In genomic region chr2:127590840-127591239, GRCm38 (mm10) we compare ENCODE assay signal across 12 mouse cellular contexts. TPM values are rescaled to one million over a fixed set of nuclear protein-coding genes. Genes with fewer than 3 reads are reported as not detected.
DNase-seq lines count a peak whose midpoint lies in the region; ATAC-seq and TF ChIP-seq lines count a peak whose summit lies in the region.
"Had no signal": no experiment of that assay in that cellular context is flagged by ENCODE, and none has a peak within 500 bp of the region (broad histone marks: within the 10 kb centered on the region; RNA-seq: fewer than 3 reads in every experiment).

No protein-coding gene starts in this region.

- no peak for ATAC-seq in stomach, postnatal 0 days (ENCODE audit: low FRiP score, low TSS enrichment)
- ATAC-seq: midbrain, embryonic 15.5 days had no signal

- peak; percentile 59 for TF ChIP-seq CTCF in heart, adult 2 months (IDR thresholded peaks at IDR 0.05)
- peak; percentile 48 for TF ChIP-seq CTCF in left cerebral cortex, adult 2 months (IDR thresholded peaks at IDR 0.05)
- peak; percentile 20 for TF ChIP-seq CTCF in ES-Bruce4 (IDR thresholded peaks at IDR 0.05; ENCODE audit: low read depth, low read length)
- TF ChIP-seq CTCF in stomach, postnatal 0 days (IDR thresholded peaks at IDR 0.05; ENCODE audit: low read depth) = peak; percentile 50
- TF ChIP-seq CTCF in cerebellum, adult 2 months (IDR thresholded peaks at IDR 0.05; ENCODE audit: borderline replicate concordance, insufficient read depth, low read depth, low read length) = no peak

- no peak for TF ChIP-seq POLR2A in heart, adult 2 months (IDR thresholded peaks at IDR 0.05; ENCODE audit: insufficient read depth, low read depth, low read length)
- no peak for TF ChIP-seq POLR2A in ES-Bruce4 (IDR thresholded peaks at IDR 0.05; ENCODE audit: insufficient read depth, low read length)
- no peak for TF ChIP-seq POLR2A in cerebellum, adult 2 months (IDR thresholded peaks at IDR 0.05; ENCODE audit: borderline replicate concordance, insufficient read depth, low read length)

- intact Hi-C loops in heart, adult 2 months (cut with DNase I) = no loop called here
- intact Hi-C loops in heart, postnatal 36 days (cut with DNase I) = no loop called here
- intact Hi-C loops in left cerebral cortex, adult 2 months (cut with DNase I) = no loop called here
- intact Hi-C loops in left cerebral cortex, postnatal 25 days (cut with DNase I) = no loop called here

- 48% methylated on average over 4 of the region's 4 CpGs for WGBS in heart, adult 2 months
- WGBS in stomach, postnatal 0 days = 71% methylated on average over 4 of the region's 4 CpGs
- 74% methylated on average over 4 of the region's 4 CpGs for WGBS in cerebellum, adult 2 months
- 88% methylated on average over 4 of the region's 4 CpGs for WGBS in forebrain, embryonic 10.5 days

- no peaks in the 10 kb centered on the region for H3K36me3 ChIP-seq in heart, adult 2 months (ENCODE audit: control insufficient read depth, insufficient read depth, low read length)
- peaks cover 20% of the 10 kb centered on the region for H3K36me3 ChIP-seq in ES-Bruce4 (ENCODE audit: control insufficient read depth, insufficient read depth, low read length, poor library complexity, severe bottlenecking)
- H3K36me3 ChIP-seq in stomach, postnatal 0 days (ENCODE audit: control insufficient read depth, insufficient read depth, low read length) = peaks cover 10% of the 10 kb centered on the region
- H3K36me3 ChIP-seq in forebrain, embryonic 10.5 days (replicated peaks) = peaks cover 53% of the 10 kb centered on the region

- H3K27ac ChIP-seq in heart, adult 2 months = peak overlapping the region; percentile 40; the same call in 1 of the 2 replicates
- H3K27ac ChIP-seq in left cerebral cortex, adult 2 months = no peak overlapping the region
- H3K27ac ChIP-seq in ES-Bruce4 (ENCODE audit: insufficient read depth, low read length) = no peak overlapping the region
- H3K27ac ChIP-seq in stomach, postnatal 0 days (replicated peaks) = no peak overlapping the region
- no peak overlapping the region for H3K27ac ChIP-seq in cerebellum, adult 2 months (ENCODE audit: insufficient read depth, low read length)
- no peak overlapping the region for H3K27ac ChIP-seq in forebrain, embryonic 10.5 days
- H3K27ac ChIP-seq: midbrain, embryonic 15.5 days had no signal

- no peak for TF ChIP-seq EP300 in heart, adult 2 months (IDR thresholded peaks at IDR 0.05; ENCODE audit: insufficient read depth, low read depth, low read length)
- TF ChIP-seq EP300 in ES-Bruce4 (IDR thresholded peaks at IDR 0.05; ENCODE audit: insufficient read depth, low read depth, low read length) = no peak
- no peak for TF ChIP-seq EP300 in stomach, postnatal 0 days (optimal IDR thresholded peaks at IDR 0.05)

- DNase-seq in heart, adult 2 months = no peak
- no peak for DNase-seq in heart, postnatal 36 days
- DNase-seq in left cerebral cortex, adult 2 months (ENCODE audit: extremely low spot score in 1 of 2, low spot score in 2 of 2) = no peak
- DNase-seq in left cerebral cortex, postnatal 25 days (ENCODE audit: low spot score in 2 of 2) = no peak
- DNase-seq in stomach, postnatal 0 days (ENCODE audit: low spot score) = no peak
- no peak for DNase-seq in cerebellum, adult 2 months
- DNase-seq in forebrain, embryonic 10.5 days (ENCODE audit: extremely low spot score, low spot score) = no peak
- DNase-seq: cerebellum, adult 8-10 months had no signal

- no peaks in the 10 kb centered on the region for H3K9me3 ChIP-seq in ES-Bruce4 (replicated peaks; ENCODE audit: control insufficient read depth, insufficient read depth, low read length, poor library complexity, severe bottlenecking)
- no peaks in the 10 kb centered on the region for H3K9me3 ChIP-seq in stomach, postnatal 0 days (ENCODE audit: control insufficient read depth, low read length)
- no peaks in the 10 kb centered on the region for H3K9me3 ChIP-seq in forebrain, embryonic 10.5 days
- H3K9me3 ChIP-seq: midbrain, embryonic 15.5 days had no signal

- peaks cover 5% of the 10 kb centered on the region for H3K4me1 ChIP-seq in heart, adult 2 months (ENCODE audit: control insufficient read depth, insufficient read depth, low read length)
- H3K4me1 ChIP-seq in ES-Bruce4 (ENCODE audit: control insufficient read depth, insufficient read depth, low read length) = peaks cover 1% of the 10 kb centered on the region
- no peaks in the 10 kb centered on the region for H3K4me1 ChIP-seq in stomach, postnatal 0 days (replicated peaks; ENCODE audit: control insufficient read depth, insufficient read depth)
- peaks cover 3% of the 10 kb centered on the region for H3K4me1 ChIP-seq in cerebellum, adult 2 months (ENCODE audit: control insufficient read depth, insufficient read depth, low read length)
- peaks cover 28% of the 10 kb centered on the region for H3K4me1 ChIP-seq in forebrain, embryonic 10.5 days

- no peak overlapping the region for H3K4me2 ChIP-seq in stomach, postnatal 0 days (replicated peaks; ENCODE audit: low read depth)
- H3K4me2 ChIP-seq: midbrain, embryonic 15.5 days had no signal

- no peak overlapping the region for H3K9ac ChIP-seq in heart, adult 2 months (ENCODE audit: low read depth, low read length)
- peak overlapping the region; percentile 25; the same call in 1 of the 2 replicates for H3K9ac ChIP-seq in ES-Bruce4 (ENCODE audit: low read depth, poor library complexity, severe bottlenecking)
- no peak overlapping the region for H3K9ac ChIP-seq in stomach, postnatal 0 days (ENCODE audit: low read length)
- H3K9ac ChIP-seq: midbrain, embryonic 15.5 days had no signal

- H3K4me3 ChIP-seq in heart, adult 2 months = peak overlapping the region; percentile 30; the same call in 1 of the 2 replicates
- no peak overlapping the region; the same call in 1 of the 2 replicates for H3K4me3 ChIP-seq in left cerebral cortex, adult 2 months
- peak overlapping the region; percentile 16; the same call in 1 of the 2 replicates for H3K4me3 ChIP-seq in ES-Bruce4 (ENCODE audit: low read depth, low read length)
- H3K4me3 ChIP-seq in stomach, postnatal 0 days (ENCODE audit: low read depth, low read length) = no peak overlapping the region
- no peak overlapping the region for H3K4me3 ChIP-seq in cerebellum, adult 2 months (replicated peaks; ENCODE audit: insufficient read depth, low read depth, low read length)
- H3K4me3 ChIP-seq in forebrain, embryonic 10.5 days = no peak overlapping the region
- H3K4me3 ChIP-seq: midbrain, embryonic 15.5 days had no signal

- no peaks in the 10 kb centered on the region for H3K27me3 ChIP-seq in heart, adult 2 months (ENCODE audit: control insufficient read depth, insufficient read depth, low read length)
- H3K27me3 ChIP-seq in ES-Bruce4 (ENCODE audit: control insufficient read depth, insufficient read depth, low read length, poor library complexity, severe bottlenecking) = no peaks in the 10 kb centered on the region
- H3K27me3 ChIP-seq in stomach, postnatal 0 days (ENCODE audit: control insufficient read depth, insufficient read depth, low read length) = no peaks in the 10 kb centered on the region
- H3K27me3 ChIP-seq in cerebellum, adult 2 months (ENCODE audit: control insufficient read depth, insufficient read depth, low read length) = no peaks in the 10 kb centered on the region
- H3K27me3 ChIP-seq in forebrain, embryonic 10.5 days (ENCODE audit: poor library complexity, severe bottlenecking) = no peaks in the 10 kb centered on the region
- H3K27me3 ChIP-seq: midbrain, embryonic 15.5 days had no signal

- H3K79me2 ChIP-seq in heart, adult 2 months (replicated peaks; ENCODE audit: control insufficient read depth, insufficient read depth, low read length) = no peaks in the 10 kb centered on the region

RNA-seq across cellular contexts. Expression of gene Mrps5, which starts 3.8 kb away (rescaled TPM):
- 10 to 100 TPM; 80.3 to 89.7 TPM for total RNA-seq in heart, adult 2 months (2021)
- 58.2 and 68.4 TPM in 2 replicates for polyA plus RNA-seq in heart, adult 2 months (2012; rRNA removed)
- total RNA-seq in heart, postnatal 36 days (2021) = 10 to 100 TPM; 95.9 to 98.5 TPM
- 10 to 100 TPM; 82.1 to 94.5 TPM for total RNA-seq in left cerebral cortex, adult 2 months (2021)
- total RNA-seq in left cerebral cortex, postnatal 25 days (2021) = 10 to 100 TPM; 87.7 to 89.0 TPM
- polyA plus RNA-seq in ES-Bruce4 (2011; ENCODE audit: insufficient read depth, insufficient read length, low read depth, missing spikeins) = 200 and 203 TPM in 2 replicates
- 87.0 and 90.2 TPM in 2 replicates for polyA plus RNA-seq in stomach, postnatal 0 days (2015; fragmentation: Nextera tagmentation; extraction: Ambion mirVana)
- 95.0 and 97.3 TPM in 2 replicates for polyA plus RNA-seq in cerebellum, adult 2 months (2012; rRNA removed)
- polyA plus RNA-seq in forebrain, embryonic 10.5 days (2016; fragmentation: Nextera tagmentation; extraction: Ambion mirVana) = 180 and 188 TPM in 2 replicates

RNA-seq across cellular contexts. Expression of gene Zfp661, which starts 3.9 kb away (rescaled TPM):
- total RNA-seq in heart, adult 2 months (2021) = 1 to 10 TPM; 1.7 to 2.0 TPM
- 1.5 and 2.4 TPM in 2 replicates for polyA plus RNA-seq in heart, adult 2 months (2012; rRNA removed)
- 1 to 10 TPM; 1.3 to 1.6 TPM for total RNA-seq in heart, postnatal 36 days (2021)
- total RNA-seq in left cerebral cortex, adult 2 months (2021) = 1 to 10 TPM; 6.3 to 8.1 TPM
- 1 to 10 TPM; 7.1 to 7.9 TPM for total RNA-seq in left cerebral cortex, postnatal 25 days (2021)
- polyA plus RNA-seq in ES-Bruce4 (2011; ENCODE audit: insufficient read depth, insufficient read length, low read depth, missing spikeins) = 5.4 and 7.6 TPM in 2 replicates
- polyA plus RNA-seq in stomach, postnatal 0 days (2015; fragmentation: Nextera tagmentation; extraction: Ambion mirVana) = 1.9 TPM in 2 replicates
- 6.0 and 6.1 TPM in 2 replicates for polyA plus RNA-seq in cerebellum, adult 2 months (2012; rRNA removed)
- 7.4 and 9.8 TPM in 2 replicates for polyA plus RNA-seq in forebrain, embryonic 10.5 days (2016; fragmentation: Nextera tagmentation; extraction: Ambion mirVana)

RNA-seq across cellular contexts. Expression of gene Prom2, which starts 49.6 kb away (rescaled TPM):
- not detected for total RNA-seq in heart, adult 2 months (2021)
- polyA plus RNA-seq in heart, adult 2 months (2012; rRNA removed) = 0.06 and 0.14 TPM in 2 replicates
- total RNA-seq in heart, postnatal 36 days (2021) = under 1 TPM in 1 of 2 experiments, not detected in 1; 0.81 TPM
- total RNA-seq in left cerebral cortex, adult 2 months (2021) = 1 to 10 TPM in 1 of 2 experiments, under 1 TPM in 1; 0.16 to 1.2 TPM
- under 1 TPM; 0.18 to 0.21 TPM for total RNA-seq in left cerebral cortex, postnatal 25 days (2021)
- polyA plus RNA-seq in ES-Bruce4 (2011; ENCODE audit: insufficient read depth, insufficient read length, low read depth, missing spikeins) = 1.2 and 1.3 TPM in 2 replicates
- polyA plus RNA-seq in stomach, postnatal 0 days (2015; fragmentation: Nextera tagmentation; extraction: Ambion mirVana) = 17.2 and 20.5 TPM in 2 replicates
- polyA plus RNA-seq in cerebellum, adult 2 months (2012; rRNA removed) = 3.3 and 4.1 TPM in 2 replicates
- polyA plus RNA-seq in forebrain, embryonic 10.5 days (2016; fragmentation: Nextera tagmentation; extraction: Ambion mirVana) = 1.0 and 1.4 TPM in 2 replicates
- total RNA-seq: gastrocnemius, adult 8-10 months; liver, adult 2 months had no signal

Comparison
In these comparisons a context has a peak if more than half of its experiments do, and no peak if none do; other contexts are left out.
1. H3K4me3 ChIP-seq: peak in heart, adult 2 months (single experiment) and ES-Bruce4 (single experiment); none in left cerebral cortex, adult 2 months (single experiment), stomach, postnatal 0 days (single experiment), cerebellum, adult 2 months (single experiment) and forebrain, embryonic 10.5 days (single experiment).